Mouse (Mus musculus) heart, embryonic 13.5 days (tissue): ENCODE measurements around the gene Cramp1l. TPM values are rescaled to one million over a fixed set of nuclear protein-coding genes. Genes with fewer than 3 reads are reported as not detected.

Source experiments
- ATAC-seq: fragments of 200-750 bp; cut with Nextera tagmentation; 2 replicates; pipeline ENCODE4 v1.8.0; 2017; ENCODE audit warnings: moderate TSS enrichment; ENCODE audit not compliant: insufficient number of reproducible peaks, low FRiP score, low TSS enrichment; ENCODE audit errors: extremely low read depth
- H3K27ac ChIP-seq: fragments of 300-500 bp; sonication (generic); replicated peaks from 2 replicates; pipeline ENCODE4 v1.5.1; 2015; ENCODE audit warnings: moderate library complexity, mild to moderate bottlenecking, inconsistent platforms
- H3K27me3 ChIP-seq: fragments of 300-500 bp; sonication (generic); replicated peaks from 2 replicates; pipeline ENCODE4 v1.6.1; 2015; ENCODE audit warnings: mild to moderate bottlenecking, inconsistent platforms
- H3K36me3 ChIP-seq: fragments of 300-500 bp; sonication (generic); 2 replicates; pipeline ENCODE4 v1.6.1; 2015; ENCODE audit warnings: mild to moderate bottlenecking, inconsistent platforms
- H3K4me1 ChIP-seq: fragments of 300-500 bp; sonication (generic); 2 replicates; pipeline ENCODE4 v1.6.1; 2015; ENCODE audit warnings: inconsistent platforms
- H3K4me2 ChIP-seq: fragments of 300-500 bp; sonication (generic); 2 replicates; pipeline ENCODE4 v1.6.1; 2015; ENCODE audit warnings: inconsistent platforms, mild to moderate bottlenecking, moderate library complexity
- H3K4me3 ChIP-seq: fragments of 300-500 bp; sonication (generic); 2 replicates; pipeline ENCODE4 v1.5.1; 2015; ENCODE audit warnings: moderate library complexity, mild to moderate bottlenecking, inconsistent platforms
- H3K9ac ChIP-seq: fragments of 300-500 bp; sonication (generic); 2 replicates; pipeline ENCODE4 v1.6.1; 2015; ENCODE audit warnings: inconsistent platforms, mild to moderate bottlenecking, moderate library complexity
- H3K9me3 ChIP-seq: fragments of 300-500 bp; sonication (generic); 2 replicates; pipeline ENCODE4 v1.6.1; 2016; ENCODE audit warnings: inconsistent platforms
- WGBS: fragments of 180-500 bp; shearing (Covaris S2); methylation state at CpG from one replicate; pipeline ENCODE4 v1.1.7; 2015; ENCODE audit warnings: mixed read lengths; 5-methylcytosine and 5-hydroxymethylcytosine counted together
- polyA plus RNA-seq: library from polyadenylated mRNA; unstranded; fragments of >200 nt; fragmentation: Nextera tagmentation; extraction: Ambion mirVana; gene quantifications from 2 replicates; pipeline ENCODE4 v1.2.1, GENCODE M21; 2015

Gene Cramp1l
- polyA plus RNA-seq, 1 experiment from 2014 or later, result 4.0 TPM

GRCm38 (mm10) chr17:25016292-25017132, 924 bp upstream of the Cramp1l start:
- Histone ChIP-seq H3K4me1 (peaks cover 21% of the 10 kb centered on the region), H3K9me3 (no peaks in the 10 kb centered on the region), H3K4me2 (peak overlapping the region; percentile 98), H3K9ac (peak overlapping the region; percentile 88), H3K36me3 (peaks cover 28% of the 10 kb centered on the region), H3K27ac (peak overlapping the region; percentile 80), H3K4me3 (peak overlapping the region; percentile 87), H3K27me3 (no peaks in the 10 kb centered on the region)
- ATAC-seq, result peak; percentile 70
- WGBS, result under 1% methylated on average over 55 of the region's 55 CpGs

GRCm38 (mm10) chr17:25014841-25015570, 582 bp downstream of the Cramp1l start:
- H3K9ac ChIP-seq, result peak overlapping the region; percentile 97
- no peak for ATAC-seq
- peaks cover 21% of the 10 kb centered on the region for H3K4me1 ChIP-seq
- H3K27ac ChIP-seq, result peak overlapping the region; percentile 94
- H3K9me3 ChIP-seq, result no peaks in the 10 kb centered on the region
- H3K36me3 ChIP-seq, result peaks cover 33% of the 10 kb centered on the region
- H3K27me3 ChIP-seq, result no peaks in the 10 kb centered on the region
- H3K4me3 ChIP-seq, result peak overlapping the region; percentile 87
- WGBS, result under 1% methylated on average over 39 of the region's 39 CpGs
- peak overlapping the region; percentile 95 for H3K4me2 ChIP-seq

- Histone ChIP-seq H3K9me3 (no peaks in the 10 kb centered on the region), H3K4me3 (peak overlapping the region; percentile 87), H3K9ac (peak overlapping the region; percentile 97), H3K36me3 (peaks cover 38% of the 10 kb centered on the region), H3K4me2 (peak overlapping the region; percentile 95), H3K27ac (peak overlapping the region; percentile 94), H3K4me1 (peaks cover 21% of the 10 kb centered on the region), H3K27me3 (no peaks in the 10 kb centered on the region)
- ATAC-seq, result no peak
- WGBS, result under 1% methylated on average over 73 of the region's 81 CpGs
These were observed 1.7 kb downstream of the Cramp1l start for GRCm38 (mm10) chr17:25013606-25014501.

GRCm38 (mm10) chr17:25007480-25007879, 8.1 kb downstream of the Cramp1l start:
- Histone ChIP-seq H3K36me3 (peaks cover 77% of the 10 kb centered on the region), H3K4me1 (peaks cover 3% of the 10 kb centered on the region), H3K9ac (no peak overlapping the region), H3K27ac (no peak overlapping the region), H3K4me3 (no peak overlapping the region), H3K9me3 (no peaks in the 10 kb centered on the region), H3K4me2 (no peak overlapping the region), H3K27me3 (no peaks in the 10 kb centered on the region)
- no peak for ATAC-seq

- H3K27ac ChIP-seq, result no peak overlapping the region
- no peaks in the 10 kb centered on the region for H3K27me3 ChIP-seq
- no peaks in the 10 kb centered on the region for H3K9me3 ChIP-seq
- no peak overlapping the region for H3K4me2 ChIP-seq
- WGBS, result 95% methylated on average over 3 of the region's 3 CpGs
- no peak overlapping the region for H3K9ac ChIP-seq
- peaks cover 77% of the 10 kb centered on the region for H3K36me3 ChIP-seq
- H3K4me1 ChIP-seq, result no peaks in the 10 kb centered on the region
- H3K4me3 ChIP-seq, result no peak overlapping the region
- no peak for ATAC-seq
These were observed 10.5 kb downstream of the Cramp1l start for GRCm38 (mm10) chr17:25005102-25005501.

GRCm38 (mm10) chr17:24994721-24995120, 20.9 kb downstream of the Cramp1l start:
- no peaks in the 10 kb centered on the region for H3K9me3 ChIP-seq
- H3K27me3 ChIP-seq, result no peaks in the 10 kb centered on the region
- H3K9ac ChIP-seq, result no peak overlapping the region
- 83% methylated on average over 6 of the region's 6 CpGs for WGBS
- H3K27ac ChIP-seq, result no peak overlapping the region
- H3K4me2 ChIP-seq, result no peak overlapping the region
- peaks cover 98% of the 10 kb centered on the region for H3K36me3 ChIP-seq
- ATAC-seq, result no peak
- H3K4me3 ChIP-seq, result no peak overlapping the region
- no peaks in the 10 kb centered on the region for H3K4me1 ChIP-seq

- 96% methylated on average over 6 of the region's 6 CpGs for WGBS
- H3K36me3 ChIP-seq, result peaks cover 96% of the 10 kb centered on the region
- no peaks in the 10 kb centered on the region for H3K9me3 ChIP-seq
- no peak for ATAC-seq
- no peaks in the 10 kb centered on the region for H3K27me3 ChIP-seq
- no peaks in the 10 kb centered on the region for H3K4me1 ChIP-seq
- no peak overlapping the region for H3K4me3 ChIP-seq
- no peak overlapping the region for H3K27ac ChIP-seq
- no peak overlapping the region for H3K9ac ChIP-seq
- no peak overlapping the region for H3K4me2 ChIP-seq
These were observed 28.4 kb downstream of the Cramp1l start for GRCm38 (mm10) chr17:24987221-24987620.

- H3K36me3 ChIP-seq, result peaks cover 55% of the 10 kb centered on the region
- H3K27me3 ChIP-seq, result no peaks in the 10 kb centered on the region
- H3K4me1 ChIP-seq, result peaks cover 16% of the 10 kb centered on the region
- peak overlapping the region; percentile 86 for H3K4me3 ChIP-seq
- 0 out of 2 replicates have a peak overlapping the region, but pooled peaks have one; percentile 41 for H3K27ac ChIP-seq
- no peak for ATAC-seq
- H3K4me2 ChIP-seq, result peak overlapping the region; percentile 73
- WGBS, result 15% methylated on average over 21 of the region's 21 CpGs
- H3K9me3 ChIP-seq, result no peaks in the 10 kb centered on the region
- H3K9ac ChIP-seq, result peak overlapping the region; percentile 81
These were observed 54.5 kb downstream of the Cramp1l start for GRCm38 (mm10) chr17:24960852-24961715.

GRCm38 (mm10) chr17:24960135-24960851, 55.3 kb downstream of the Cramp1l start, which contains the start of gene Jpt2:
Gene Jpt2 (minus strand): TSS chr17:24960689.
- Histone ChIP-seq H3K4me2 (peak within 1 kb of the TSS; percentile 73), H3K9ac (peak within 1 kb of the TSS; percentile 91), H3K27me3 (no peaks in the 10 kb centered on the region), H3K4me1 (peaks cover 16% of the 10 kb centered on the region), H3K4me3 (peak within 1 kb of the TSS; percentile 86), H3K36me3 (peaks cover 55% of the 10 kb centered on the region), H3K27ac (peak within 1 kb of the TSS; percentile 82), H3K9me3 (no peaks in the 10 kb centered on the region)
- under 1% methylated on average over 52 of the region's 59 CpGs for WGBS
- ATAC-seq, result peak; percentile 99

- ATAC-seq, result no peak
- peaks cover 16% of the 10 kb centered on the region for H3K4me1 ChIP-seq
- peak overlapping the region; percentile 86 for H3K4me3 ChIP-seq
- no peak overlapping the region for H3K27ac ChIP-seq
- H3K36me3 ChIP-seq, result peaks cover 55% of the 10 kb centered on the region
- 59% methylated on average over 8 of the region's 8 CpGs for WGBS
- peak overlapping the region; percentile 91 for H3K9ac ChIP-seq
- peak overlapping the region; percentile 73 for H3K4me2 ChIP-seq
- H3K9me3 ChIP-seq, result no peaks in the 10 kb centered on the region
- no peaks in the 10 kb centered on the region for H3K27me3 ChIP-seq
These were observed 56.2 kb downstream of the Cramp1l start for GRCm38 (mm10) chr17:24959371-24959770.
